Mouse (Mus musculus) myocyte (in vitro differentiated cells): Measurements from ENCODE around the gene Olfml2b. TPM values are rescaled to one million over a fixed set of nuclear protein-coding genes. Genes with fewer than 3 reads are reported as not detected.

Experiments used
- H3K27me3 ChIP-seq: one replicate; pipeline ENCODE4 v1.6.1; 2011; ENCODE audit not compliant: control insufficient read depth, insufficient read depth, insufficient read length
- H3K36me3 ChIP-seq: one replicate; pipeline ENCODE4 v1.6.1; 2011; ENCODE audit not compliant: control insufficient read depth, insufficient read depth
- H3K4me2 ChIP-seq: one replicate; pipeline ENCODE4 v1.6.1; 2011; ENCODE audit warnings: low read depth, control low read depth
- H3K4me3 ChIP-seq: one replicate; pipeline ENCODE4 v1.5.1; 2011; ENCODE audit warnings: mild to moderate bottlenecking, control low read depth, moderate library complexity
- H3K79me2 ChIP-seq: one replicate; pipeline ENCODE4 v1.6.1; 2011; ENCODE audit not compliant: control insufficient read depth, insufficient read depth
- H3ac ChIP-seq: one replicate; pipeline ENCODE4 v1.6.1; 2011; ENCODE audit not compliant: control insufficient read depth, insufficient read length
- CEBPB ChIP-seq: IDR thresholded peaks from 2 replicates; pipeline ENCODE4 v1.6.1; 2011; ENCODE audit warnings: mild to moderate bottlenecking, moderate library complexity; ENCODE audit not compliant: poor library complexity, insufficient read depth, severe bottlenecking
- E2F4 ChIP-seq: IDR thresholded peaks from one replicate; pipeline ENCODE4 v1.6.1; 2011; ENCODE audit warnings: mild to moderate bottlenecking, control low read depth, moderate library complexity; ENCODE audit not compliant: insufficient read depth
- MAX ChIP-seq: IDR thresholded peaks from one replicate; pipeline ENCODE4 v1.6.1; 2011; ENCODE audit warnings: low read depth, mild to moderate bottlenecking, control low read depth
- MYOD1 ChIP-seq, 3 experiments: IDR thresholded peaks; one replicate each; pipeline ENCODE4 v1.6.1; 2011; ENCODE audit warnings: control low read depth in 2 of 3, low read depth in 2 of 3, mild to moderate bottlenecking in 2 of 3, moderate library complexity in 1 of 3; ENCODE audit not compliant: insufficient read length in 2 of 3, control insufficient read depth in 1 of 3
- MYOG ChIP-seq, 3 experiments: IDR thresholded peaks; one replicate each; pipeline ENCODE4 v1.6.1; 2011; ENCODE audit warnings: control low read depth in 2 of 3, low read depth in 2 of 3, mild to moderate bottlenecking in 2 of 3; ENCODE audit not compliant: insufficient read length in 2 of 3, control insufficient read depth in 1 of 3, insufficient read depth in 1 of 3
- POLR2A ChIP-seq: IDR thresholded peaks from one replicate; pipeline ENCODE4 v1.6.1; 2011; ENCODE audit warnings: low read depth, mild to moderate bottlenecking, control low read depth, moderate library complexity; ENCODE audit not compliant: insufficient read length
- POLR2AphosphoS2 ChIP-seq: IDR thresholded peaks from one replicate; pipeline ENCODE4 v1.6.1; 2011; ENCODE audit warnings: low read depth, control low read depth; ENCODE audit not compliant: insufficient read length
- REST ChIP-seq: IDR thresholded peaks from one replicate; pipeline ENCODE4 v1.6.1; 2011; ENCODE audit warnings: mild to moderate bottlenecking, control low read depth, moderate library complexity; ENCODE audit not compliant: insufficient read depth, insufficient read length
- SRF ChIP-seq: IDR thresholded peaks from one replicate; pipeline ENCODE4 v1.6.1; 2011; ENCODE audit warnings: low read depth; ENCODE audit not compliant: control insufficient read depth, insufficient read length
- TCF12 ChIP-seq: IDR thresholded peaks from one replicate; pipeline ENCODE4 v1.6.1; 2011; ENCODE audit warnings: mild to moderate bottlenecking, control low read depth; ENCODE audit not compliant: poor library complexity, insufficient read depth, severe bottlenecking
- TCF3 ChIP-seq: IDR thresholded peaks from one replicate; pipeline ENCODE4 v1.6.1; 2011; ENCODE audit warnings: low read depth, control low read depth; ENCODE audit not compliant: insufficient read length
- USF1 ChIP-seq: IDR thresholded peaks from one replicate; pipeline ENCODE4 v1.6.1; 2011; ENCODE audit warnings: low read depth, mild to moderate bottlenecking, control low read depth, moderate library complexity
- polyA plus RNA-seq: library from polyadenylated mRNA; unstranded; fragments of >200 nt; fragmentation: generic; extraction: Trizol; gene quantifications from one replicate; pipeline ENCODE4 v1.2.1, GENCODE M21; 2012; ENCODE audit warnings: missing spikeins

The Olfml2b gene
- polyA plus RNA-seq, 1 experiment = 69.0 TPM

DNA sequence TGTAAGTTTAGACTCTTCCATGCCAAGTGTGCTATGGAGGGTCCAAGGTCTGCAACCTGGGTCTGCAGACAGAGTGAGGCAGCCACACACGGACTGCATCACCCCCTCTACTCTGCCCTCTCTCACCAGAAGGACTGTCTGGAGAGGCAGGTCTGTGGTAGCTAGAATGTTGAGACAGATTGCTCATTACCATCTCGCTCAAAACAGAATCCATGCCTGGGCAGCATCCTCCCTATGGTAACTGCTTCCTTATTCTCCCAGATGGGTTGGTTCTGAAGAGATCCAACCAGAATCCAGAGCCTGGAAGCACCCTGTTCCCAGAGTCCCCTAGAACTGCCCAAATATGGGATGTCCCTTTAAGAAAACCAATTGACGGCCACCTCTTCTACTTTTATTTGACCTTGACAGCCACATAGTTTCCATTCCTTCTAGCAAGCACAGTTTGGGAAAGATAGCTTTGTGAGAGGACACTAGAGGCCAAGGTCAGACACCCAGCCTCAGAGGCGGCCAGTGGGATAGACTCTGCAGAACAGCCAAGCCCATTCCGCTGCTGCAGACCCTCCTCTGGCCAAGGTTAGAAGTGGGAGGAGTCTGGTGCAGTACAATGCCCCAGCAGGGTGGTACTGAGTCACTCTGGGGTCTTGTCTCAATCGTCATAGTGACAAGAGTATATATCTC, 6.9 kb downstream of the Olfml2b start:
- no peak overlapping the region for H3K4me3 ChIP-seq

DNA sequence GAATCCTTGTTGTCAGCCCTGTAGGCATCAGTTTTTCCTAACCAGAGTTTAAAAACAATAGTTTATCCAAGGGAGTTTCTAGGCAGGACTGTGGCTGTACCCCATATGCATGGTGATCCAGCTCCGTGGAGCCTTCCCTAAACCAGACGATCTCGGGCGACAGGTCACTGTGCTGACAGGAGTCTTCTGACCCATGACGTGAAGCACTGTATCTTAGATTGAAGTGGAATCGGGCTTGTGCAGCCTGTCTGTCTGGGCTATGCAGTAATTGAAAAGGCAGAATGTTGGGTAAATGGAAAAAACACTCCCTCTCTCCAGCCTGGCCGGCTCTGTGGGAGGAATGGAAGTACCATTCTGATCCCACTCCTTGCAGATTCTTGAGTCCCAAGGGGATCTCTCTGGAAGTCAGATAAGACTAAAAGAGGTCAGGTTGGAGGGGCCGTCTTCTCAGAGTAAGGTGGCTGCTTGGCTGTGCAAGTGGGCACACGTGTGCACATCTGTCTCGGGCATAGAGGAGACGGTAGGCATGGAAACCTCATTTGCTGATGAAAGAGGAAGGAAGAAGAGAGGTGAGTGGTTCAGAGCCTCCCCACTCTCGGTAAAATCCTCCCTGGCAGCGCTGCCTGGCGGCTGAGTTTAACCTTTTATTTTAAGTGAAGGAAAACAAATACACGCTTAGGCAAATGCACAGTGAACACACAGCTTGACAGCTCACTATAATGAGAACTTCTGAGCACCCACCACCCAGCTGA, 7.8 kb downstream of the Olfml2b start:
- TF ChIP-seq E2F4 (no peak), MAX (no peak), MYOD1 (IDR thresholded peaks at IDR 0.05; ENCODE audit: control insufficient read depth in 1 of 3, insufficient read length in 2 of 3, low read depth in 2 of 3) (no peak), TCF3 (no peak), CEBPB (no peak), REST (no peak), POLR2AphosphoS2 (no peak), MYOG (IDR thresholded peaks at IDR 0.05; ENCODE audit: control insufficient read depth in 1 of 3, insufficient read depth in 1 of 3, insufficient read length in 2 of 3, low read depth in 2 of 3) (no peak), USF1 (no peak)
- Histone ChIP-seq H3ac (no peak overlapping the region), H3K79me2 (peaks cover 7% of the 10 kb centered on the region), H3K27me3 (no peaks in the 10 kb centered on the region), H3K36me3 (peaks cover 19% of the 10 kb centered on the region), H3K4me2 (no peak overlapping the region), H3K4me3 (no peak overlapping the region)

More for the DNA sequence above, 6.9 kb downstream of the Olfml2b start:
- Histone ChIP-seq H3ac (no peak overlapping the region), H3K36me3 (peaks cover 19% of the 10 kb centered on the region), H3K4me2 (no peak overlapping the region), H3K27me3 (no peaks in the 10 kb centered on the region), H3K79me2 (peaks cover 10% of the 10 kb centered on the region)
- TF ChIP-seq TCF3 = no peak
- no peak for TF ChIP-seq POLR2A
- TF ChIP-seq SRF = no peak
- no peak for TF ChIP-seq MYOG (IDR thresholded peaks at IDR 0.05; ENCODE audit: control insufficient read depth in 1 of 3, insufficient read depth in 1 of 3, insufficient read length in 2 of 3, low read depth in 2 of 3)
- TF ChIP-seq MAX = no peak

DNA sequence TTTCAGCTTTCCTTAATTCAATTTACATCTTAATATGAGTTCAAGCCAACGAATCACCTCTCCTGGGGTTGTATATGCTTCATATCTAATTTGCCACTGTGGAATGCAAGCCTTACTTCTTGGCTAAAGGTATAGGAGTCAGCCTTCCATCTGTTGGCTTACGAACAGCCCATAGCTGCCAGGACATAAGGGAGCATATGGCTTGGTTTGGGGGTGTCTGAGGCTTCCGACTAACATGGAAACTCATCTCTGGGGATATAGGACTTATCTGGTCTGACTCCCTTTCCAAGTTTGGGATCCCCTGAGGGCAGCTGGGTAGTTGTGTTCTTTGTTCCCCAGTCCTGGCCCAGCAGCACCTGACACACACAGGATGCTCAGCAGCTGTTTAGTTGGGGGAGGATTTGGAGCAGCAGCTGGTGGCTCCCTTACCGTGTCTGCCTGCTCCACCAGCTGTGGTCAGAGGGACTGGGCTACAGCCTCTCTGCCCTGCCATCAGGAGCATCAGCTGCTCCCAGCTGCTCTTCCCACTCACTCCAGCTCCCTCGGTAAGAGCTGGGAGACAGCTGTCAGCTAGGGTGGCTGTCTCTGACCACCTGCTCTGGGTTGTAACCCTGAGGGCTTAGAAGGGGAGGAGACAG, 11.1 kb downstream of the Olfml2b start:
- Histone ChIP-seq H3ac (no peak overlapping the region), H3K27me3 (no peaks in the 10 kb centered on the region), H3K4me3 (no peak overlapping the region), H3K36me3 (peaks cover 17% of the 10 kb centered on the region), H3K79me2 (no peaks in the 10 kb centered on the region), H3K4me2 (no peak overlapping the region)
- TF ChIP-seq MYOD1 (IDR thresholded peaks at IDR 0.05; ENCODE audit: control insufficient read depth in 1 of 3, insufficient read length in 2 of 3, low read depth in 2 of 3) (peak; percentile 62 to 98 (median 96)), TCF3 (peak; percentile 99), CEBPB (no peak), MYOG (IDR thresholded peaks at IDR 0.05; ENCODE audit: control insufficient read depth in 1 of 3, insufficient read depth in 1 of 3, insufficient read length in 2 of 3, low read depth in 2 of 3) (peak; percentile 85 to 99 (median 97)), TCF12 (peak; percentile 98), POLR2AphosphoS2 (no peak), MAX (no peak)

DNA sequence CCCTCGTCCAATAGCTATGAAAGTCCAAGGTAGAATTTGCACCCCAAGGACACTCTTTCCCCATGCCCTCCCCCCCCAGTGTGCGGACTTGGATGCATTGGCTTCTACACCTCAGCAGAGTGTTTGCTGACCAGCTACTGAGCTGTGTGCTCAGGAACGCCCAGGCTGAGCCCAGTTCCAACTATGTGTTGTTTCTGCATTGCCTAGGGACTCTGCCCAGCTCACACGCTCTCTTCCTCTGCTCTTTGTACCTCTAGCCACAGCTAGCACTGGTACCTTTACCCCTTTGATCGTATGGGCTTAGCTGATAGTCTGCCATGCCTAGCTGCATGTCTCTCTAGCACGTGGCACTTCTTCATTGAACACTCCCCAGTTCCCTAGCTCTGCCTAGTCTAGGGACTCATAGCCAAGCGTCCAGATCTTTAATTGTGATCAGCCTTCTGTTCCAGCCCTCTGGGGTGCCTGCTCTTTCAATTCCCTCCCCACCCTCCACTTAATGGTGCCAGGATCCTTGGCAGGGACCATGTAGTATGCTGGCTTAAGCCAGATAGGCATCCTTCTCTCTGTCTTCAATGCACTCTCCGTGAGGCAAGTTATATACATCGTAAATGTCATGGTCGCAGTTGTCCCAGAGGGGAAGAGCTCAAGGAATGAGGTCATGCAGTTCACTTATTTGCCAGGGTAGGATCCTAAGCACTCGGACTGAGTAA, 12.3 kb downstream of the Olfml2b start:
- peaks cover 12% of the 10 kb centered on the region for H3K36me3 ChIP-seq
- no peak overlapping the region for H3K4me3 ChIP-seq
- TF ChIP-seq SRF (no peak), TCF3 (no peak), POLR2A (no peak), TCF12 (peak; percentile 4), E2F4 (no peak), MAX (no peak), MYOG (IDR thresholded peaks at IDR 0.05; ENCODE audit: control insufficient read depth in 1 of 3, insufficient read depth in 1 of 3, insufficient read length in 2 of 3, low read depth in 2 of 3) (no peak), MYOD1 (IDR thresholded peaks at IDR 0.05; ENCODE audit: control insufficient read depth in 1 of 3, insufficient read length in 2 of 3, low read depth in 2 of 3) (peak in 2 of 3 experiments; percentile 48 to 65), REST (no peak), POLR2AphosphoS2 (no peak), CEBPB (no peak)
- no peaks in the 10 kb centered on the region for H3K27me3 ChIP-seq
- no peak overlapping the region for H3ac ChIP-seq
- peak overlapping the region; percentile 48 for H3K4me2 ChIP-seq
- H3K79me2 ChIP-seq = no peaks in the 10 kb centered on the region
